Mouse (Mus musculus) liver, postnatal 0 days (tissue): ENCODE measurements around the gene Xcl1.

ENCODE experiments used
- CTCF ChIP-seq: sonication (generic); IDR thresholded peaks from 2 replicates; pipeline ENCODE4 v1.5.1; 2016; ENCODE audit warnings: antibody characterized with exemption, low read depth
- EP300 ChIP-seq: IDR thresholded peaks from 2 replicates; pipeline ENCODE4 v1.6.1; 2016; ENCODE audit warnings: antibody characterized with exemption, low read depth, mild to moderate bottlenecking

- TF ChIP-seq EP300, result no peak
- TF ChIP-seq CTCF, result no peak
Observed at GRCm38 (mm10) chr1:164975729-164976128, 40.4 kb upstream of the Xcl1 start.
